Mouse (Mus musculus): ENCODE data around the gene Spata45. TPM values are rescaled to one million over a fixed set of nuclear protein-coding genes. Genes with fewer than 3 reads are reported as not detected.

Spata45 gene
- total RNA-seq, 1 experiment: 4.6 TPM

DNA sequence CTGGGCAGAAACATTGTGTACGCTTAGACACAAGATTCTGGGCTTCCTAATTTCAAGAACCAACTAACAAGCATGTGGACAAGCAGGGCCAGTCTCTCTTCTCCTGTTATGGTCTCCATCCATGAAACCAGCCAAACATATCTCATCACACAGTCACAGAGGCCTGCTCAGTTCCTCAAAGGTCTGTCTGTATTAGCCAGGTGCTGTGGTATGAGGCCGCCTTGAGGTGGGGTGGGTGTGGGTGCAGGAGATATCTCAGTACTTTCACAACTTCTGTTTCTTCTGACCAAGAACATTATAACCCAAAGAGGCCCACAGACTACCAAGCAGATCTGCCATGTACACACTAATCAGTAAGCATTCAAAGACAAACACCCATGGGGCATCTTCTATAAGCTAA lies 8.8 kb downstream of the Spata45 start:
- no peaks in the 10 kb centered on the region for H3K4me1 ChIP-seq (ENCODE audit: control insufficient read depth in 2 of 2, insufficient read depth in 2 of 2, low read length in 2 of 2, poor library complexity in 1 of 2)
- in situ Hi-C loops (cut with MboI; ENCODE audit: low sequenced_read_pairs in 2 of 2, unreplicated experiment in 2 of 2): no loop called here
- no peak overlapping the region for H3K9ac ChIP-seq (ENCODE audit: insufficient read depth, low read depth, low read length, poor library complexity, severe bottlenecking)
- no peak for DNase-seq (ENCODE audit: low read depth, low spot score)
- H3K36me3 ChIP-seq (ENCODE audit: control insufficient read depth, insufficient read depth, low read length, poor library complexity, severe bottlenecking): no peaks in the 10 kb centered on the region
- TF ChIP-seq HCFC1 (IDR thresholded peaks at IDR 0.05; ENCODE audit: borderline replicate concordance, insufficient read depth, low read length) (no peak), CHD2 (IDR thresholded peaks at IDR 0.05; ENCODE audit: low read depth, low read length) (no peak), MAFK (IDR thresholded peaks at IDR 0.05; ENCODE audit: insufficient read depth, low read depth, low read length) (no peak), ZC3H11A (IDR thresholded peaks at IDR 0.05; ENCODE audit: borderline replicate concordance, low read depth, low read length) (no peak), ZNF384 (IDR thresholded peaks at IDR 0.05; ENCODE audit: low read depth, low read length) (no peak)
- H3K27ac ChIP-seq (ENCODE audit: insufficient read depth, low read depth, low read length, poor library complexity, severe bottlenecking): no peak overlapping the region
- no peak overlapping the region for H3K4me3 ChIP-seq (ENCODE audit: insufficient read depth in 1 of 2, low read depth in 1 of 2, low read length in 2 of 2, poor library complexity in 1 of 2, severe bottlenecking in 1 of 2)
- H3K9me3 ChIP-seq (ENCODE audit: control insufficient read depth, insufficient read depth, low read depth, low read length): no peaks in the 10 kb centered on the region

DNA sequence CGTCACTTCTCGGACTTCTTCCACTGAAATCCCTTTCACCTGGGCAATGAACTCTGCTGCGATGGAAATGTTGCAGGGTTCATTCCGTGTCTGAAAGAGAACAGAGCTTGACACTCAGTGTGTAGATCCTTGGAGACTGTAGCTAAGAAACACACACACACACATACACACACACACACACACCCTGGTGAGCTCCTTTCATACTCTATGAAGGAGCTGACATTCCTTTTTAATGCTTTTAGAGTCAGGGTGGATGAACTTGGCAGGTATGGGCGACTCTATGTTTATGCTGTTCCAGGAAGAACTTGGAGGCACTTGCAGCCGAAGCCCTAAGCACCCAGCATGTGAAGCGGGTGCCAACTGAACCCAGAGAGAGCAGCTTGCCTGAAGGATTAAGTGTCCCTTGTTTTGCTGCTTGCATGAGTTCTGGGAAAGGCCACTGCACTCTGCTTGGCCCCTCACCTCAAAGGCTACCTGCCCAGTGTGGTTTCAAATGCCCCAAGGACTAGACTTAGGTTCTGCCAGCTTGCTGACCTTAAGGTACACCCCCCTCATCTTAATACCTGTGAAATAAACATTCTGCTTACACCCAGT lies 9.9 kb downstream of the Spata45 start:
- no peaks in the 10 kb centered on the region for H3K36me3 ChIP-seq (ENCODE audit: control insufficient read depth, insufficient read depth, low read length, poor library complexity, severe bottlenecking)
- in situ Hi-C loops (cut with MboI; ENCODE audit: low sequenced_read_pairs in 2 of 2, unreplicated experiment in 2 of 2): no loop called here
- DNase-seq (ENCODE audit: low read depth, low spot score): no peak
- H3K4me1 ChIP-seq (ENCODE audit: control insufficient read depth in 2 of 2, insufficient read depth in 2 of 2, low read length in 2 of 2, poor library complexity in 1 of 2): no peaks in the 10 kb centered on the region
- H3K9me3 ChIP-seq (ENCODE audit: control insufficient read depth, insufficient read depth, low read depth, low read length): no peaks in the 10 kb centered on the region
- H3K9ac ChIP-seq (ENCODE audit: insufficient read depth, low read depth, low read length, poor library complexity, severe bottlenecking): no peak overlapping the region
- TF ChIP-seq MAFK (IDR thresholded peaks at IDR 0.05; ENCODE audit: insufficient read depth, low read depth, low read length) (no peak), CHD2 (IDR thresholded peaks at IDR 0.05; ENCODE audit: low read depth, low read length) (no peak), ZNF384 (IDR thresholded peaks at IDR 0.05; ENCODE audit: low read depth, low read length) (no peak), ZC3H11A (IDR thresholded peaks at IDR 0.05; ENCODE audit: borderline replicate concordance, low read depth, low read length) (no peak), HCFC1 (IDR thresholded peaks at IDR 0.05; ENCODE audit: borderline replicate concordance, insufficient read depth, low read length) (no peak)
- H3K27ac ChIP-seq (ENCODE audit: insufficient read depth, low read depth, low read length, poor library complexity, severe bottlenecking): no peak overlapping the region
- H3K4me3 ChIP-seq (ENCODE audit: insufficient read depth in 1 of 2, low read depth in 1 of 2, low read length in 2 of 2, poor library complexity in 1 of 2, severe bottlenecking in 1 of 2): no peak overlapping the region

DNA sequence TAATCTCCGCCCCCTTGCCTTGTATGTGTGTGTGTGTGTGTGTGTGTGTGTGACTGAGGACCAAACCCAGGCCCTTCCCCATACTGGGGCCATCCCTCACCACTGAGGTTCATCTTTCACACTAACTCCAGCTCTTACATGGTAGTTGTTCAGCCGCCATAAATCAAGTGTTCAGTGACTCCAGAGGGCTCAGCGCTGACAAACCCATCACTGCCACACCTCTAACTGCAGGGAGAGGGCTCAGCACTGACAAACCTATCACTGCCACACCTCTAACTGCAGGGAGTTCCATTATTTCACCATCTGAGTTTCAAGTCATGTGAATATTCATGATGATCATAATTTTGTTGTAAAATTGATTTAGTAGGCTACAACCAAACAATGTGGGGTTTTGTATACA lies 17.1 kb downstream of the Spata45 start:
- H3K36me3 ChIP-seq (ENCODE audit: control insufficient read depth, insufficient read depth, low read length, poor library complexity, severe bottlenecking): no peaks in the 10 kb centered on the region
- no peak overlapping the region for H3K4me3 ChIP-seq (ENCODE audit: insufficient read depth in 1 of 2, low read depth in 1 of 2, low read length in 2 of 2, poor library complexity in 1 of 2, severe bottlenecking in 1 of 2)
- no peaks in the 10 kb centered on the region for H3K9me3 ChIP-seq (ENCODE audit: control insufficient read depth, insufficient read depth, low read depth, low read length)
- H3K4me1 ChIP-seq (ENCODE audit: control insufficient read depth in 2 of 2, insufficient read depth in 2 of 2, low read length in 2 of 2, poor library complexity in 1 of 2): peaks cover 0 to 2% of the 10 kb centered on the region in 2 experiments; a peak in 1 of 4 replicates
- TF ChIP-seq ZC3H11A (IDR thresholded peaks at IDR 0.05; ENCODE audit: borderline replicate concordance, low read depth, low read length) (no peak), MAFK (IDR thresholded peaks at IDR 0.05; ENCODE audit: insufficient read depth, low read depth, low read length) (no peak), CHD2 (IDR thresholded peaks at IDR 0.05; ENCODE audit: low read depth, low read length) (no peak), HCFC1 (IDR thresholded peaks at IDR 0.05; ENCODE audit: borderline replicate concordance, insufficient read depth, low read length) (no peak), ZNF384 (IDR thresholded peaks at IDR 0.05; ENCODE audit: low read depth, low read length) (no peak)
- DNase-seq (ENCODE audit: low read depth, low spot score): no peak
- no peak overlapping the region for H3K9ac ChIP-seq (ENCODE audit: insufficient read depth, low read depth, low read length, poor library complexity, severe bottlenecking)
- in situ Hi-C loops (cut with MboI; ENCODE audit: low sequenced_read_pairs in 2 of 2, unreplicated experiment in 2 of 2): no loop called here
- no peak overlapping the region for H3K27ac ChIP-seq (ENCODE audit: insufficient read depth, low read depth, low read length, poor library complexity, severe bottlenecking)

DNA sequence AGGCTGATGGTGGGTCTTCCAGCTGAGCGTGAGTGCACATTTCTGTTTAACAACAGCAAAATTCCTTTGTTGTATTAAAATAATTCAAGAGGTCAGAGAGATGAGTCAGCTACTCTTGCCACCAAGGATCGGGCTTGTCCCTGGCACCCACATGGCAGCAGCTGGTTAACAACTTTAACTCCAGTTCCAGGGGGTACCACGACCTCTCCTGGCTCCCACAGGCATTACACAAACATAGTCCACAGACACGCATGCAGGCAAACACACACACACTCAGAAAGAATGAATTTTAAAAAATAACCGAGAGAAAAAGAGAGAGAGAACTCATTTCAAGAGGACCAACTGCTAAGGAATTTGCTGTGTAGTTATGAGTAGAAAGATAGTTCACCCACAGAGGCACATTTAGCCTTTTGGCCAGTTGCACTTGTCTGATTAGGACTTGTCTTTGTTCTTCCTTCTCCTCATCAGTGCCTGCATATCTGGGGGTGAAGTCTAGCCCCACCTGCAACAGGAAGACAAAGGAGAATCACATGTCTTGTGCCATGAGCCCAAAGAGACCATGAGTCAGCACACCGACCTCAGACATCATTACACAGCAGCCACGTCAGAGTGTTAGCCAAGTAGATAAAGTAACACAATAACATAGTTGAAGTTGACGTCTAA lies 18.6 kb downstream of the Spata45 start:
- Histone ChIP-seq H3K9me3 (ENCODE audit: control insufficient read depth, insufficient read depth, low read depth, low read length) (no peaks in the 10 kb centered on the region), H3K27ac (ENCODE audit: insufficient read depth, low read depth, low read length, poor library complexity, severe bottlenecking) (no peak overlapping the region), H3K36me3 (ENCODE audit: control insufficient read depth, insufficient read depth, low read length, poor library complexity, severe bottlenecking) (no peaks in the 10 kb centered on the region), H3K4me1 (ENCODE audit: control insufficient read depth in 2 of 2, insufficient read depth in 2 of 2, low read length in 2 of 2, poor library complexity in 1 of 2) (peaks cover 0 to 2% of the 10 kb centered on the region in 2 experiments; a peak in 1 of 4 replicates), H3K9ac (ENCODE audit: insufficient read depth, low read depth, low read length, poor library complexity, severe bottlenecking) (no peak overlapping the region), H3K4me3 (ENCODE audit: insufficient read depth in 1 of 2, low read depth in 1 of 2, low read length in 2 of 2, poor library complexity in 1 of 2, severe bottlenecking in 1 of 2) (no peak overlapping the region)
- no peak for DNase-seq (ENCODE audit: low read depth, low spot score)
- TF ChIP-seq HCFC1 (IDR thresholded peaks at IDR 0.05; ENCODE audit: borderline replicate concordance, insufficient read depth, low read length): no peak
- TF ChIP-seq MAFK (IDR thresholded peaks at IDR 0.05; ENCODE audit: insufficient read depth, low read depth, low read length): peak; percentile 52; the same call in 1 of the 2 replicates
- in situ Hi-C loops (cut with MboI; ENCODE audit: low sequenced_read_pairs in 2 of 2, unreplicated experiment in 2 of 2): no loop called here
